Comparison of ENCODE assay signal across 8 mouse cellular contexts in the genomic region with DNA sequence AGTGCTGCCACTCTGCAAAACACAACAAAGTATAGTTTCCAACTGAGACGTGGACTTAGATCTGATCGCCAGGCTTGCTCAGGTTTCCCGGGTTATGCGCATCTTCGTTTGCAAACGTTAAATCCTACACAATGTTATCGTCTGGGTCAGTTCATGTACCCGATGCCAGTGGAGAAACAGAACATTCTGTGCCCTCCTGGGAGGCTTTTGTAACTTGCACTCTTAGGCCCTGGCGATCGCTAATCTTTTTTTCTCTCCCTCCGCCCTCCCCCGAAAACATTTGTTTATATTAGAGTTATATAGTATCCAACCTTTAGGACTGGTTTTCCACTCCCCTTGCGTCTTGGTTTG. TPM values are rescaled to one million over a fixed set of nuclear protein-coding genes. Genes with fewer than 3 reads are reported as not detected.
DNase-seq lines count a peak whose midpoint lies in the region; ATAC-seq lines count a peak whose summit lies in the region.

No protein-coding gene starts in this region.

- peak overlapping the region; percentile 53 for H3K4me3 ChIP-seq in kidney, embryonic 15.5 days (replicated peaks)
- H3K4me3 ChIP-seq in embryonic facial prominence, embryonic 15.5 days (replicated peaks) = peak overlapping the region; percentile 53
- H3K4me3 ChIP-seq in intestine, embryonic 14.5 days (ENCODE audit: low read depth, low read length) = peak overlapping the region; percentile 48
- peak overlapping the region; percentile 34 for H3K4me3 ChIP-seq in midbrain, embryonic 15.5 days

- no peak for ATAC-seq in kidney, embryonic 15.5 days (replicated peaks; ENCODE audit: low FRiP score)
- no peak for ATAC-seq in embryonic facial prominence, embryonic 15.5 days (ENCODE audit: insufficient number of reproducible peaks, low FRiP score, low TSS enrichment, low read depth)
- no peak for ATAC-seq in intestine, embryonic 14.5 days (replicated peaks; ENCODE audit: low FRiP score, low TSS enrichment, low read depth)
- no peak for ATAC-seq in midbrain, embryonic 15.5 days (replicated peaks)
- no peak for ATAC-seq in cerebellum, adult (ENCODE audit: insufficient number of reproducible peaks, low FRiP score, low TSS enrichment)
- no peak for ATAC-seq in granulocyte monocyte progenitor cell, adult 5-6 weeks (replicated peaks; ENCODE audit: poor library complexity, severe bottlenecking)

- no peak for DNase-seq in kidney, adult 18-20 months
- DNase-seq in intestine, embryonic 14.5 days (ENCODE audit: low spot score) = no peak
- no peak for DNase-seq in adrenal gland, adult (ENCODE audit: inconsistent age in 2 of 2, low spot score in 1 of 2)

- H3K27ac ChIP-seq in kidney, embryonic 15.5 days = no peak overlapping the region
- no peak overlapping the region for H3K27ac ChIP-seq in embryonic facial prominence, embryonic 15.5 days (replicated peaks)
- no peak overlapping the region for H3K27ac ChIP-seq in intestine, embryonic 14.5 days (ENCODE audit: low read depth)
- H3K27ac ChIP-seq in midbrain, embryonic 15.5 days = no peak overlapping the region

- H3K36me3 ChIP-seq in kidney, embryonic 15.5 days = no peaks in the 10 kb centered on the region
- H3K36me3 ChIP-seq in embryonic facial prominence, embryonic 15.5 days = no peaks in the 10 kb centered on the region
- H3K36me3 ChIP-seq in intestine, embryonic 14.5 days (ENCODE audit: control insufficient read depth, insufficient read depth, low read length) = no peaks in the 10 kb centered on the region
- no peaks in the 10 kb centered on the region for H3K36me3 ChIP-seq in midbrain, embryonic 15.5 days (replicated peaks)

- peaks cover 15% of the 10 kb centered on the region for H3K4me1 ChIP-seq in kidney, embryonic 15.5 days
- H3K4me1 ChIP-seq in embryonic facial prominence, embryonic 15.5 days = peaks cover 14% of the 10 kb centered on the region
- H3K4me1 ChIP-seq in intestine, embryonic 14.5 days (replicated peaks; ENCODE audit: control insufficient read depth, insufficient read depth, low read length) = peaks cover 10% of the 10 kb centered on the region
- H3K4me1 ChIP-seq in midbrain, embryonic 15.5 days = peaks cover 11% of the 10 kb centered on the region

- H3K27me3 ChIP-seq in kidney, embryonic 15.5 days = peaks cover 67% of the 10 kb centered on the region
- H3K27me3 ChIP-seq in embryonic facial prominence, embryonic 15.5 days = peaks cover 53% of the 10 kb centered on the region
- H3K27me3 ChIP-seq in intestine, embryonic 14.5 days (replicated peaks; ENCODE audit: control insufficient read depth, insufficient read depth, low read length) = peaks cover 45% of the 10 kb centered on the region
- H3K27me3 ChIP-seq in midbrain, embryonic 15.5 days (replicated peaks) = peaks cover 51% of the 10 kb centered on the region

- 6% methylated on average over 13 of the region's 13 CpGs for WGBS in kidney, embryonic 15.5 days
- WGBS in embryonic facial prominence, embryonic 15.5 days = 7% methylated on average over 13 of the region's 13 CpGs
- 6% methylated on average over 13 of the region's 13 CpGs for WGBS in intestine, embryonic 14.5 days
- WGBS in midbrain, embryonic 15.5 days = 7% methylated on average over 13 of the region's 13 CpGs

- peak overlapping the region; percentile 81 for H3K4me2 ChIP-seq in kidney, embryonic 15.5 days
- peak overlapping the region; percentile 61 for H3K4me2 ChIP-seq in embryonic facial prominence, embryonic 15.5 days (replicated peaks)
- H3K4me2 ChIP-seq in intestine, embryonic 14.5 days (ENCODE audit: low read length) = peak overlapping the region; percentile 64
- peak overlapping the region; percentile 54 for H3K4me2 ChIP-seq in midbrain, embryonic 15.5 days

- H3K9me3 ChIP-seq in kidney, embryonic 15.5 days (replicated peaks) = no peaks in the 10 kb centered on the region
- no peaks in the 10 kb centered on the region for H3K9me3 ChIP-seq in embryonic facial prominence, embryonic 15.5 days (replicated peaks)
- H3K9me3 ChIP-seq in intestine, embryonic 14.5 days (ENCODE audit: control insufficient read depth, low read length) = no peaks in the 10 kb centered on the region
- H3K9me3 ChIP-seq in midbrain, embryonic 15.5 days = no peaks in the 10 kb centered on the region

- peak overlapping the region; percentile 49; the same call in 1 of the 2 replicates for H3K9ac ChIP-seq in kidney, embryonic 15.5 days
- H3K9ac ChIP-seq in embryonic facial prominence, embryonic 15.5 days = no peak overlapping the region
- H3K9ac ChIP-seq in intestine, embryonic 14.5 days (ENCODE audit: low read length) = no peak overlapping the region
- H3K9ac ChIP-seq in midbrain, embryonic 15.5 days = no peak overlapping the region

RNA-seq across cellular contexts. Expression of a gene that starts 0.4 kb away (rescaled TPM):
- polyA plus RNA-seq in kidney, embryonic 15.5 days (2015; fragmentation: Nextera tagmentation; extraction: Ambion mirVana) = 9.0 and 9.5 TPM in 2 replicates
- 26.8 and 29.1 TPM in 2 replicates for polyA plus RNA-seq in embryonic facial prominence, embryonic 15.5 days (2015; fragmentation: Nextera tagmentation; extraction: Ambion mirVana)
- polyA plus RNA-seq in intestine, embryonic 14.5 days (2014; fragmentation: Nextera tagmentation; extraction: Ambion mirVana) = 16.3 and 20.0 TPM in 2 replicates
- polyA plus RNA-seq in midbrain, embryonic 15.5 days (2015; fragmentation: Nextera tagmentation; extraction: Ambion mirVana) = 0.36 and 0.71 TPM in 2 replicates
- not detected in 2 replicates for total RNA-seq in granulocyte monocyte progenitor cell, adult 5-6 weeks (2014; fragmentation: Nextera tagmentation)
- not detected in 2 replicates for total RNA-seq in granulocyte monocyte progenitor cell, adult 5-6 weeks (2017)
